In genomic region chr16:91884196-91884595, GRCm38 (mm10) we compare ENCODE assay signal across 8 mouse cellular contexts.
DNase-seq lines count a peak whose midpoint lies in the region; ATAC-seq lines count a peak whose summit lies in the region.

No protein-coding gene starts in this region.

- H3K27me3 ChIP-seq in heart, embryonic 12.5 days (replicated peaks) = no peaks in the 10 kb centered on the region
- H3K27me3 ChIP-seq in heart, embryonic 10.5 days (ENCODE audit: insufficient read depth, poor library complexity, severe bottlenecking) = no peaks in the 10 kb centered on the region
- H3K27me3 ChIP-seq in liver, embryonic 12.5 days (replicated peaks) = peaks cover 26% of the 10 kb centered on the region

- H3K9ac ChIP-seq in heart, embryonic 12.5 days = no peak overlapping the region
- no peak overlapping the region for H3K9ac ChIP-seq in liver, embryonic 12.5 days

- H3K4me3 ChIP-seq in heart, embryonic 12.5 days = no peak overlapping the region
- H3K4me3 ChIP-seq in heart, embryonic 10.5 days = no peak overlapping the region
- H3K4me3 ChIP-seq in liver, embryonic 12.5 days = no peak overlapping the region

- WGBS in heart, embryonic 12.5 days = 61% methylated on average over 5 of the region's 5 CpGs
- WGBS in heart, embryonic 10.5 days = 53% methylated on average over 5 of the region's 5 CpGs
- WGBS in liver, embryonic 12.5 days (ENCODE audit: insufficient replicate concordance) = 40% methylated on average over 5 of the region's 5 CpGs

- DNase-seq in heart, embryonic 10.5 days (ENCODE audit: low spot score) = no peak
- DNase-seq in c-Kit-positive CD71-negative TER-119-negative erythroid progenitor cells, embryonic 14.5 days (ENCODE audit: low read depth) = peak; percentile 38
- DNase-seq in spleen, postnatal 4 days (ENCODE audit: low spot score in 2 of 2) = peak; percentile 73 to 92
- DNase-seq in frontal cortex, postnatal 36 days (ENCODE audit: low spot score in 2 of 2) = no peak
- DNase-seq in Muller cell, postnatal 12 days (ENCODE audit: inconsistent ontology term) = no peak

- H3K36me3 ChIP-seq in heart, embryonic 12.5 days = no peaks in the 10 kb centered on the region
- no peaks in the 10 kb centered on the region for H3K36me3 ChIP-seq in heart, embryonic 10.5 days
- H3K36me3 ChIP-seq in liver, embryonic 12.5 days = no peaks in the 10 kb centered on the region

- H3K27ac ChIP-seq in heart, embryonic 12.5 days (ENCODE audit: poor library complexity, severe bottlenecking) = no peak overlapping the region
- no peak overlapping the region for H3K27ac ChIP-seq in heart, embryonic 10.5 days
- no peak overlapping the region for H3K27ac ChIP-seq in liver, embryonic 12.5 days

- peak; percentile 16 for ATAC-seq in heart, embryonic 12.5 days (ENCODE audit: insufficient number of reproducible peaks, low FRiP score)
- peak; percentile 43 for ATAC-seq in CD4-positive, CD25-positive, alpha-beta regulatory T cell, adult 4 months
- ATAC-seq in liver, embryonic 12.5 days = peak; percentile 67

- H3K9me3 ChIP-seq in heart, embryonic 12.5 days (replicated peaks) = no peaks in the 10 kb centered on the region
- no peaks in the 10 kb centered on the region for H3K9me3 ChIP-seq in heart, embryonic 10.5 days
- no peaks in the 10 kb centered on the region for H3K9me3 ChIP-seq in liver, embryonic 12.5 days (replicated peaks)

- H3K4me1 ChIP-seq in heart, embryonic 12.5 days (replicated peaks) = 0 out of 2 replicates have a peak, but pooled peaks cover 5% of the 10 kb centered on the region
- peaks cover 14% of the 10 kb centered on the region for H3K4me1 ChIP-seq in heart, embryonic 10.5 days
- H3K4me1 ChIP-seq in liver, embryonic 12.5 days = peaks cover 23% of the 10 kb centered on the region

- H3K4me2 ChIP-seq in heart, embryonic 12.5 days = no peak overlapping the region
- H3K4me2 ChIP-seq in liver, embryonic 12.5 days = no peak overlapping the region

Comparison
In these comparisons a context has a peak if more than half of its experiments do, and no peak if none do; other contexts are left out.
1. ATAC-seq: peak in every context shown above with its lines; median percentile 67 in liver, embryonic 12.5 days; 43 in CD4-positive, CD25-positive, alpha-beta regulatory T cell, adult 4 months; 16 in heart, embryonic 12.5 days.
2. DNase-seq: peak in c-Kit-positive CD71-negative TER-119-negative erythroid progenitor cells, embryonic 14.5 days (single experiment) and spleen, postnatal 4 days (2 of 2); none in heart, embryonic 10.5 days (single experiment), frontal cortex, postnatal 36 days (0 of 2) and Muller cell, postnatal 12 days (single experiment).